Mouse (Mus musculus): ENCODE measurements around the gene Rpf2. TPM values are rescaled to one million over a fixed set of nuclear protein-coding genes. Genes with fewer than 3 reads are reported as not detected.

Rpf2 gene
- polyA plus RNA-seq, 1 experiment from 2014 or later = 51.5 TPM

GRCm38 (mm10) chr10:40264920-40265319 is 18.1 kb upstream of the Rpf2 start:
- WGBS = 91% methylated on average over 3 of the region's 3 CpGs

GRCm38 (mm10) chr10:40263691-40264090 is 16.9 kb upstream of the Rpf2 start:
- ATAC-seq (ENCODE audit: insufficient number of reproducible peaks, low FRiP score, low TSS enrichment, low read depth) = no peak
- H3K4me1 ChIP-seq = peaks cover 5% of the 10 kb centered on the region; the same call in 1 of the 2 replicates
- no peak overlapping the region for H3K4me3 ChIP-seq
- H3K27me3 ChIP-seq = no peaks in the 10 kb centered on the region
- no peak overlapping the region for H3K9ac ChIP-seq
- no peak overlapping the region for H3K4me2 ChIP-seq
- WGBS = 82% methylated on average over 4 of the region's 4 CpGs
- no peaks in the 10 kb centered on the region for H3K9me3 ChIP-seq
- no peaks in the 10 kb centered on the region for H3K36me3 ChIP-seq
- no peak overlapping the region for H3K27ac ChIP-seq

More at GRCm38 (mm10) chr10:40264920-40265319, 18.1 kb upstream of the Rpf2 start:
- no peaks in the 10 kb centered on the region for H3K27me3 ChIP-seq
- no peak for ATAC-seq (ENCODE audit: insufficient number of reproducible peaks, low FRiP score, low TSS enrichment, low read depth)
- no peaks in the 10 kb centered on the region for H3K9me3 ChIP-seq
- no peak overlapping the region for H3K4me2 ChIP-seq
- no peak overlapping the region for H3K9ac ChIP-seq
- H3K4me1 ChIP-seq = no peaks in the 10 kb centered on the region
- H3K27ac ChIP-seq = no peak overlapping the region
- no peaks in the 10 kb centered on the region for H3K36me3 ChIP-seq
- no peak overlapping the region for H3K4me3 ChIP-seq

- no peaks in the 10 kb centered on the region for H3K27me3 ChIP-seq
- WGBS = 80% methylated on average over 6 of the region's 6 CpGs
- H3K36me3 ChIP-seq = no peaks in the 10 kb centered on the region
- H3K9me3 ChIP-seq = no peaks in the 10 kb centered on the region
- peaks cover 5% of the 10 kb centered on the region; the same call in 1 of the 2 replicates for H3K4me1 ChIP-seq
- no peak overlapping the region for H3K4me3 ChIP-seq
- no peak for ATAC-seq (ENCODE audit: insufficient number of reproducible peaks, low FRiP score, low TSS enrichment, low read depth)
- no peak overlapping the region for H3K27ac ChIP-seq
- no peak overlapping the region for H3K4me2 ChIP-seq
- H3K9ac ChIP-seq = no peak overlapping the region
Measured at GRCm38 (mm10) chr10:40262200-40262599, 15.4 kb upstream of the Rpf2 start.

- Histone ChIP-seq H3K4me1 (peaks cover 10% of the 10 kb centered on the region), H3K4me3 (no peak overlapping the region), H3K27ac (no peak overlapping the region), H3K27me3 (no peaks in the 10 kb centered on the region), H3K9ac (no peak overlapping the region), H3K36me3 (no peaks in the 10 kb centered on the region; the same call in 1 of the 2 replicates), H3K9me3 (no peaks in the 10 kb centered on the region), H3K4me2 (no peak overlapping the region)
- WGBS = 59% methylated on average over 5 of the region's 5 CpGs
- no peak for ATAC-seq (ENCODE audit: insufficient number of reproducible peaks, low FRiP score, low TSS enrichment, low read depth)
Measured at GRCm38 (mm10) chr10:40260305-40260704, 13.5 kb upstream of the Rpf2 start.

GRCm38 (mm10) chr10:40259542-40259941 is 12.7 kb upstream of the Rpf2 start:
- Histone ChIP-seq H3K9me3 (no peaks in the 10 kb centered on the region), H3K4me3 (no peak overlapping the region), H3K27me3 (no peaks in the 10 kb centered on the region), H3K4me1 (peaks cover 10% of the 10 kb centered on the region), H3K27ac (no peak overlapping the region), H3K4me2 (no peak overlapping the region), H3K9ac (no peak overlapping the region), H3K36me3 (no peaks in the 10 kb centered on the region; the same call in 1 of the 2 replicates)
- ATAC-seq (ENCODE audit: insufficient number of reproducible peaks, low FRiP score, low TSS enrichment, low read depth) = no peak
- 13% methylated on average over 8 of the region's 8 CpGs for whole genome bisulfite sequencing

GRCm38 (mm10) chr10:40258976-40259375 is 12.1 kb upstream of the Rpf2 start:
- WGBS = 1% methylated on average over 5 of the region's 5 CpGs
- Histone ChIP-seq H3K4me1 (peaks cover 10% of the 10 kb centered on the region), H3K27me3 (no peaks in the 10 kb centered on the region), H3K27ac (peak overlapping the region; percentile 98), H3K36me3 (peaks cover 4% of the 10 kb centered on the region), H3K4me3 (peak overlapping the region; percentile 62; the same call in 1 of the 2 replicates), H3K9ac (no peak overlapping the region), H3K4me2 (peak overlapping the region; percentile 73), H3K9me3 (no peaks in the 10 kb centered on the region)
- ATAC-seq (ENCODE audit: insufficient number of reproducible peaks, low FRiP score, low TSS enrichment, low read depth) = no peak

- H3K9me3 ChIP-seq = no peaks in the 10 kb centered on the region
- under 1% methylated on average over 12 of the region's 12 CpGs for WGBS
- peaks cover 7% of the 10 kb centered on the region for H3K36me3 ChIP-seq
- H3K27me3 ChIP-seq = no peaks in the 10 kb centered on the region
- peaks cover 10% of the 10 kb centered on the region for H3K4me1 ChIP-seq
- peak overlapping the region; percentile 62 for H3K4me3 ChIP-seq
- no peak overlapping the region for H3K9ac ChIP-seq
- H3K4me2 ChIP-seq = peak overlapping the region; percentile 73
- H3K27ac ChIP-seq = peak overlapping the region; percentile 98
- ATAC-seq (ENCODE audit: insufficient number of reproducible peaks, low FRiP score, low TSS enrichment, low read depth) = peak; percentile 89
Measured at GRCm38 (mm10) chr10:40258401-40258966, 11.6 kb upstream of the Rpf2 start.

GRCm38 (mm10) chr10:40257414-40258255 is 10.8 kb upstream of the Rpf2 start, which contains the start of gene Gtf3c6:
Gene Gtf3c6 (minus strand): TSS chr10:40258108.
- Histone ChIP-seq H3K9ac (peak within 1 kb of the TSS; percentile 80), H3K4me3 (peak within 1 kb of the TSS; percentile 62), H3K27ac (peak within 1 kb of the TSS; percentile 98), H3K4me1 (peaks cover 10% of the 10 kb centered on the region), H3K9me3 (no peaks in the 10 kb centered on the region), H3K4me2 (peak within 1 kb of the TSS; percentile 73), H3K27me3 (no peaks in the 10 kb centered on the region), H3K36me3 (peaks cover 14% of the 10 kb centered on the region)
- under 1% methylated on average over 43 of the region's 43 CpGs for WGBS
- peak; percentile 64 for ATAC-seq (ENCODE audit: insufficient number of reproducible peaks, low FRiP score, low TSS enrichment, low read depth)

GRCm38 (mm10) chr10:40256716-40257115 is 9.9 kb upstream of the Rpf2 start:
- H3K27ac ChIP-seq = peak overlapping the region; percentile 98
- no peaks in the 10 kb centered on the region for H3K27me3 ChIP-seq
- H3K9me3 ChIP-seq = no peaks in the 10 kb centered on the region
- ATAC-seq (ENCODE audit: insufficient number of reproducible peaks, low FRiP score, low TSS enrichment, low read depth) = no peak
- H3K9ac ChIP-seq = peak overlapping the region; percentile 80
- peaks cover 10% of the 10 kb centered on the region for H3K4me1 ChIP-seq
- H3K36me3 ChIP-seq = peaks cover 22% of the 10 kb centered on the region
- H3K4me2 ChIP-seq = peak overlapping the region; percentile 73
- 4% methylated on average over 5 of the region's 5 CpGs for WGBS
- H3K4me3 ChIP-seq = peak overlapping the region; percentile 62

- Histone ChIP-seq H3K9ac (no peak overlapping the region), H3K4me1 (peaks cover 4% of the 10 kb centered on the region), H3K9me3 (no peaks in the 10 kb centered on the region), H3K27me3 (no peaks in the 10 kb centered on the region), H3K4me2 (no peak overlapping the region), H3K27ac (no peak overlapping the region), H3K4me3 (no peak overlapping the region), H3K36me3 (peaks cover 64% of the 10 kb centered on the region)
- no peak for ATAC-seq (ENCODE audit: insufficient number of reproducible peaks, low FRiP score, low TSS enrichment, low read depth)
- 89% methylated on average over 6 of the region's 6 CpGs for WGBS
Measured at GRCm38 (mm10) chr10:40250969-40251368, 4.1 kb upstream of the Rpf2 start.

- ATAC-seq (ENCODE audit: insufficient number of reproducible peaks, low FRiP score, low TSS enrichment, low read depth) = no peak
- 84% methylated on average over 9 of the region's 9 CpGs for WGBS
- Histone ChIP-seq H3K9me3 (no peaks in the 10 kb centered on the region), H3K27ac (no peak overlapping the region), H3K4me3 (no peak overlapping the region), H3K9ac (no peak overlapping the region), H3K4me1 (peaks cover 4% of the 10 kb centered on the region), H3K27me3 (no peaks in the 10 kb centered on the region), H3K36me3 (peaks cover 64% of the 10 kb centered on the region), H3K4me2 (no peak overlapping the region)
Measured at GRCm38 (mm10) chr10:40249625-40250024, 2.8 kb upstream of the Rpf2 start.

- WGBS = 32% methylated on average over 11 of the region's 11 CpGs
- Histone ChIP-seq H3K4me3 (peak overlapping the region; percentile 66), H3K9me3 (no peaks in the 10 kb centered on the region), H3K36me3 (peaks cover 61% of the 10 kb centered on the region), H3K27ac (peak overlapping the region; percentile 70), H3K4me2 (peak overlapping the region; percentile 62), H3K9ac (peak overlapping the region; percentile 64), H3K4me1 (peaks cover 4% of the 10 kb centered on the region), H3K27me3 (no peaks in the 10 kb centered on the region)
- no peak for ATAC-seq (ENCODE audit: insufficient number of reproducible peaks, low FRiP score, low TSS enrichment, low read depth)
Measured at GRCm38 (mm10) chr10:40247166-40247716, 405 bp upstream of the Rpf2 start.
